Mouse (Mus musculus): ENCODE measurements around the gene Tead3. TPM values are rescaled to one million over a fixed set of nuclear protein-coding genes. Genes with fewer than 3 reads are reported as not detected.

The Tead3 gene
- total and polyA plus RNA-seq, 3 experiments, result 12.7 to 21.2 (median 13.7) TPM

GRCm38 (mm10) chr17:28312232-28313211, 38.1 kb downstream of the Tead3 start:
- peak in 1 of 2 experiments; percentile 36 for DNase-seq
- no peak overlapping the region for H3K9ac ChIP-seq (ENCODE audit: low read depth, low read length)

GRCm38 (mm10) chr17:28311366-28312132, 39.1 kb downstream of the Tead3 start:
- TF ChIP-seq EP300 (IDR thresholded peaks at IDR 0.05; ENCODE audit: insufficient read depth, low read depth, low read length) (no peak), CTCF (IDR thresholded peaks at IDR 0.05) (no peak), POLR2A (IDR thresholded peaks at IDR 0.05; ENCODE audit: insufficient read depth, low read depth, low read length) (no peak)
- H3K27me3 ChIP-seq (ENCODE audit: control insufficient read depth, insufficient read depth, low read length), result no peaks in the 10 kb centered on the region
- intact Hi-C loops (cut with DNase I), result loop anchor here (2.0 kb wide), 1 partner anchor 17 kb away; the partner anchor contains the start of gene Rpl10a

More at GRCm38 (mm10) chr17:28312232-28313211, 38.1 kb downstream of the Tead3 start:
- Histone ChIP-seq H3K4me3 (peak overlapping the region; percentile 45), H3K27ac (peak overlapping the region; percentile 54; the same call in 1 of the 2 replicates), H3K4me1 (ENCODE audit: control insufficient read depth, insufficient read depth, low read length) (peaks cover 5% of the 10 kb centered on the region), H3K36me3 (ENCODE audit: control insufficient read depth, insufficient read depth, low read length) (no peaks in the 10 kb centered on the region), H3K27me3 (ENCODE audit: control insufficient read depth, insufficient read depth, low read length) (no peaks in the 10 kb centered on the region), H3K79me2 (replicated peaks; ENCODE audit: control insufficient read depth, insufficient read depth, low read length) (no peaks in the 10 kb centered on the region)
- no peak for TF ChIP-seq EP300 (IDR thresholded peaks at IDR 0.05; ENCODE audit: insufficient read depth, low read depth, low read length)
- TF ChIP-seq CTCF (IDR thresholded peaks at IDR 0.05), result peak; percentile 51
- intact Hi-C loops (cut with DNase I), result loop anchor here (2.0 kb wide), 1 partner anchor 16 kb away; the partner anchor contains the start of gene Rpl10a
- WGBS, result 27% methylated on average over 17 of the region's 17 CpGs

GRCm38 (mm10) chr17:28310831-28311230, 39.8 kb downstream of the Tead3 start:
- no peak overlapping the region for H3K4me3 ChIP-seq
- no peak for DNase-seq
- H3K4me1 ChIP-seq (ENCODE audit: control insufficient read depth, insufficient read depth, low read length), result peaks cover 5% of the 10 kb centered on the region
- 81% methylated on average over 3 of the region's 3 CpGs for WGBS
- H3K9ac ChIP-seq (ENCODE audit: low read depth, low read length), result no peak overlapping the region
- no peaks in the 10 kb centered on the region for H3K79me2 ChIP-seq (replicated peaks; ENCODE audit: control insufficient read depth, insufficient read depth, low read length)
- H3K27ac ChIP-seq, result no peak overlapping the region
- intact Hi-C loops (cut with DNase I), result no loop called here
- TF ChIP-seq POLR2A (IDR thresholded peaks at IDR 0.05; ENCODE audit: insufficient read depth, low read depth, low read length), result no peak
- no peak for TF ChIP-seq EP300 (IDR thresholded peaks at IDR 0.05; ENCODE audit: insufficient read depth, low read depth, low read length)
- no peak for TF ChIP-seq CTCF (IDR thresholded peaks at IDR 0.05)
- no peaks in the 10 kb centered on the region for H3K27me3 ChIP-seq (ENCODE audit: control insufficient read depth, insufficient read depth, low read length)
- no peaks in the 10 kb centered on the region for H3K36me3 ChIP-seq (ENCODE audit: control insufficient read depth, insufficient read depth, low read length)

More at GRCm38 (mm10) chr17:28311366-28312132, 39.1 kb downstream of the Tead3 start:
- Histone ChIP-seq H3K9ac (ENCODE audit: low read depth, low read length) (no peak overlapping the region), H3K79me2 (replicated peaks; ENCODE audit: control insufficient read depth, insufficient read depth, low read length) (no peaks in the 10 kb centered on the region), H3K4me1 (ENCODE audit: control insufficient read depth, insufficient read depth, low read length) (peaks cover 5% of the 10 kb centered on the region), H3K36me3 (ENCODE audit: control insufficient read depth, insufficient read depth, low read length) (no peaks in the 10 kb centered on the region), H3K4me3 (no peak overlapping the region), H3K27ac (no peak overlapping the region)
- 64% methylated on average over 5 of the region's 5 CpGs for WGBS
- no peak for DNase-seq

GRCm38 (mm10) chr17:28308297-28309195, 42.1 kb downstream of the Tead3 start:
- Histone ChIP-seq H3K27ac (peak overlapping the region; percentile 54), H3K36me3 (ENCODE audit: control insufficient read depth, insufficient read depth, low read length) (no peaks in the 10 kb centered on the region), H3K4me3 (peak overlapping the region; percentile 34), H3K79me2 (replicated peaks; ENCODE audit: control insufficient read depth, insufficient read depth, low read length) (no peaks in the 10 kb centered on the region), H3K9ac (ENCODE audit: low read depth, low read length) (peak overlapping the region; percentile 64), H3K4me1 (ENCODE audit: control insufficient read depth, insufficient read depth, low read length) (peaks cover 2% of the 10 kb centered on the region), H3K27me3 (ENCODE audit: control insufficient read depth, insufficient read depth, low read length) (no peaks in the 10 kb centered on the region)
- peak; percentile 86 to 92 for DNase-seq
- intact Hi-C loops (cut with DNase I), result loop anchor here (1.0 to 2.0 kb wide), 3 partner anchors 76 to 102 kb away; partner anchors contain the start of genes Def6 and Ppard
- WGBS, result 3% methylated on average over 18 of the region's 18 CpGs
- no peak for TF ChIP-seq POLR2A (IDR thresholded peaks at IDR 0.05; ENCODE audit: insufficient read depth, low read depth, low read length)
- peak; percentile 98 for TF ChIP-seq CTCF (IDR thresholded peaks at IDR 0.05)
- peak; percentile 86 for TF ChIP-seq EP300 (IDR thresholded peaks at IDR 0.05; ENCODE audit: insufficient read depth, low read depth, low read length)

GRCm38 (mm10) chr17:28305172-28305571, 45.4 kb downstream of the Tead3 start:
- no peaks in the 10 kb centered on the region for H3K36me3 ChIP-seq (ENCODE audit: control insufficient read depth, insufficient read depth, low read length)
- DNase-seq, result no peak
- H3K79me2 ChIP-seq (replicated peaks; ENCODE audit: control insufficient read depth, insufficient read depth, low read length), result no peaks in the 10 kb centered on the region
- intact Hi-C loops (cut with DNase I), result no loop called here
- WGBS, result 60% methylated on average over 10 of the region's 10 CpGs
- H3K27ac ChIP-seq, result no peak overlapping the region
- H3K27me3 ChIP-seq (ENCODE audit: control insufficient read depth, insufficient read depth, low read length), result no peaks in the 10 kb centered on the region
- no peak overlapping the region for H3K4me3 ChIP-seq
- H3K4me1 ChIP-seq (ENCODE audit: control insufficient read depth, insufficient read depth, low read length), result peaks cover 2% of the 10 kb centered on the region
- no peak overlapping the region for H3K9ac ChIP-seq (ENCODE audit: low read depth, low read length)
- no peak for TF ChIP-seq CTCF (IDR thresholded peaks at IDR 0.05)
- no peak for TF ChIP-seq EP300 (IDR thresholded peaks at IDR 0.05; ENCODE audit: insufficient read depth, low read depth, low read length)
- no peak for TF ChIP-seq POLR2A (IDR thresholded peaks at IDR 0.05; ENCODE audit: insufficient read depth, low read depth, low read length)
